Mouse (Mus musculus) intestine, embryonic 14.5 days (tissue): Measurements from ENCODE around the gene Tmem259. TPM values are rescaled to one million over a fixed set of nuclear protein-coding genes. Genes with fewer than 3 reads are reported as not detected.

Experiments
- ATAC-seq: fragments of 200-750 bp; cut with Nextera tagmentation; replicated peaks from 2 replicates; pipeline ENCODE4 v1.8.0; 2017; ENCODE audit warnings: low read depth, moderate number of reproducible peaks, moderate TSS enrichment, moderate library complexity; ENCODE audit not compliant: low FRiP score, low TSS enrichment
- DNase-seq: peaks from one replicate; pipeline ENCODE4 v3.0.0-alpha.2; 2018; ENCODE audit warnings: low spot score
- H3K27ac ChIP-seq: fragments of 300-500 bp; sonication (generic); 2 replicates; pipeline ENCODE4 v1.5.1; 2014; ENCODE audit warnings: low read depth, mild to moderate bottlenecking, control low read depth
- H3K27me3 ChIP-seq: fragments of 300-500 bp; sonication (generic); replicated peaks from 2 replicates; pipeline ENCODE4 v1.6.1; 2014; ENCODE audit warnings: low read length, control low read depth; ENCODE audit not compliant: control insufficient read depth, insufficient read depth
- H3K36me3 ChIP-seq: fragments of 300-500 bp; sonication (generic); 2 replicates; pipeline ENCODE4 v1.6.1; 2014; ENCODE audit warnings: low read length, control low read depth; ENCODE audit not compliant: control insufficient read depth, insufficient read depth
- H3K4me1 ChIP-seq: fragments of 300-500 bp; sonication (generic); replicated peaks from 2 replicates; pipeline ENCODE4 v1.6.1; 2014; ENCODE audit warnings: low read length, control low read depth, mixed read lengths; ENCODE audit not compliant: control insufficient read depth, insufficient read depth
- H3K4me2 ChIP-seq: fragments of 300-500 bp; sonication (generic); 2 replicates; pipeline ENCODE4 v1.6.1; 2014; ENCODE audit warnings: low read length
- H3K4me3 ChIP-seq: fragments of 300-500 bp; sonication (generic); 2 replicates; pipeline ENCODE4 v1.5.1; 2014; ENCODE audit warnings: low read depth, low read length, control low read depth, mixed read lengths
- H3K9ac ChIP-seq: fragments of 300-500 bp; sonication (generic); 2 replicates; pipeline ENCODE4 v1.6.1; 2014; ENCODE audit warnings: mild to moderate bottlenecking, low read length
- H3K9me3 ChIP-seq: fragments of 300-500 bp; sonication (generic); 2 replicates; pipeline ENCODE4 v1.6.1; 2016; ENCODE audit warnings: low read length, control low read depth; ENCODE audit not compliant: control insufficient read depth
- WGBS: fragments of 180-500 bp; shearing (Covaris S2); extraction: QIAGEN DNeasy Blood & Tissue Kit; methylation state at CpG from one replicate; pipeline ENCODE4 v1.1.7; 2014; 5-methylcytosine and 5-hydroxymethylcytosine counted together
- polyA plus RNA-seq: library from polyadenylated mRNA; unstranded; fragments of >200 nt; fragmentation: Nextera tagmentation; extraction: Ambion mirVana; gene quantifications from 2 replicates; pipeline ENCODE4 v1.2.1, GENCODE M21; 2014

Tmem259 gene
- polyA plus RNA-seq, 1 experiment from 2014 or later = 17.5 TPM

- Histone ChIP-seq H3K9ac (no peak overlapping the region), H3K4me2 (no peak overlapping the region), H3K27me3 (no peaks in the 10 kb centered on the region), H3K9me3 (no peaks in the 10 kb centered on the region), H3K36me3 (peaks cover 55% of the 10 kb centered on the region), H3K27ac (no peak overlapping the region), H3K4me3 (no peak overlapping the region), H3K4me1 (peaks cover 11% of the 10 kb centered on the region)
- DNase-seq (no peak), ATAC-seq (no peak)
- 94% methylated on average over 22 of the region's 22 CpGs for WGBS
Observed at GRCm38 (mm10) chr10:79979401-79980155, 4.6 kb downstream of the Tmem259 start.

- Histone ChIP-seq H3K4me1 (peaks cover 6% of the 10 kb centered on the region), H3K4me2 (no peak overlapping the region), H3K9me3 (no peaks in the 10 kb centered on the region), H3K27me3 (no peaks in the 10 kb centered on the region), H3K36me3 (peaks cover 55% of the 10 kb centered on the region), H3K4me3 (no peak overlapping the region), H3K9ac (no peak overlapping the region), H3K27ac (no peak overlapping the region)
- 95% methylated on average over 18 of the region's 21 CpGs for WGBS
- no peak for DNase-seq
- no peak for ATAC-seq
Observed at GRCm38 (mm10) chr10:79978061-79978460, 6.1 kb downstream of the Tmem259 start.

GRCm38 (mm10) chr10:79977324-79977723 lies 6.8 kb downstream of the Tmem259 start:
- Histone ChIP-seq H3K4me1 (no peaks in the 10 kb centered on the region), H3K4me2 (no peak overlapping the region), H3K9me3 (no peaks in the 10 kb centered on the region), H3K27ac (no peak overlapping the region), H3K27me3 (no peaks in the 10 kb centered on the region), H3K4me3 (no peak overlapping the region), H3K9ac (no peak overlapping the region), H3K36me3 (peaks cover 55% of the 10 kb centered on the region)
- 83% methylated on average over 28 of the region's 28 CpGs for WGBS
- DNase-seq = no peak
- ATAC-seq = no peak

GRCm38 (mm10) chr10:79976722-79977107 lies 7.4 kb downstream of the Tmem259 start:
- no peaks in the 10 kb centered on the region for H3K4me1 ChIP-seq
- no peak overlapping the region for H3K27ac ChIP-seq
- H3K9me3 ChIP-seq = no peaks in the 10 kb centered on the region
- peaks cover 4% of the 10 kb centered on the region for H3K27me3 ChIP-seq
- H3K4me3 ChIP-seq = no peak overlapping the region
- H3K36me3 ChIP-seq = peaks cover 55% of the 10 kb centered on the region
- 75% methylated on average over 35 of the region's 36 CpGs for WGBS
- ATAC-seq (no peak), DNase-seq (no peak)
- H3K9ac ChIP-seq = no peak overlapping the region
- H3K4me2 ChIP-seq = no peak overlapping the region

GRCm38 (mm10) chr10:79976071-79976721 lies 7.9 kb downstream of the Tmem259 start:
- Histone ChIP-seq H3K9ac (no peak overlapping the region), H3K27me3 (peaks cover 10% of the 10 kb centered on the region), H3K27ac (no peak overlapping the region), H3K9me3 (no peaks in the 10 kb centered on the region), H3K36me3 (peaks cover 51% of the 10 kb centered on the region), H3K4me3 (no peak overlapping the region), H3K4me2 (no peak overlapping the region), H3K4me1 (no peaks in the 10 kb centered on the region; the same call in 1 of the 2 replicates)
- WGBS = 81% methylated on average over 27 of the region's 28 CpGs
- ATAC-seq = no peak
- DNase-seq = no peak

DNA sequence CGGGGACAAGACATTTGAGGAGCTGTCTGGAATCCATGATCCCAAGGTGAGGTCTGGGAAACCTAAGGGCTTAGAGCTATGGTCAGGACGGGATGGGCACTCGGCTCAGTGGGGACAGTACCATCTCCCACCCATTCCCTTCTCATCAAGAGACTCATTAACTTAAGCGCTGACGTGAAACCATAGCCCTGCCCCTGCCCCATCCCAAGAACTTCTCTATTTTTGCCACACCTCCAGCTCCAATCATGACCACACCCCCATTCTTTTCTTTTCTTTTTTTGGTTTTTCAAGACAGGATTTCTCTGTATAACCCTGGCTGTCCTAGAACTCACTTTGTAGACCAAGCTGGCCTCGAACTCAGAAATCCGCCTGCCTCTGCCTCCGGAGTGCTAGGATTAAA lies 9.5 kb downstream of the Tmem259 start:
- Histone ChIP-seq H3K27ac (no peak overlapping the region), H3K27me3 (peaks cover 19% of the 10 kb centered on the region), H3K9me3 (no peaks in the 10 kb centered on the region), H3K36me3 (peaks cover 48% of the 10 kb centered on the region), H3K4me3 (no peak overlapping the region), H3K4me2 (no peak overlapping the region), H3K9ac (no peak overlapping the region), H3K4me1 (no peaks in the 10 kb centered on the region; the same call in none of the 2 replicates)
- 88% methylated on average over 8 of the region's 8 CpGs for WGBS
- ATAC-seq (no peak), DNase-seq (no peak)

DNA sequence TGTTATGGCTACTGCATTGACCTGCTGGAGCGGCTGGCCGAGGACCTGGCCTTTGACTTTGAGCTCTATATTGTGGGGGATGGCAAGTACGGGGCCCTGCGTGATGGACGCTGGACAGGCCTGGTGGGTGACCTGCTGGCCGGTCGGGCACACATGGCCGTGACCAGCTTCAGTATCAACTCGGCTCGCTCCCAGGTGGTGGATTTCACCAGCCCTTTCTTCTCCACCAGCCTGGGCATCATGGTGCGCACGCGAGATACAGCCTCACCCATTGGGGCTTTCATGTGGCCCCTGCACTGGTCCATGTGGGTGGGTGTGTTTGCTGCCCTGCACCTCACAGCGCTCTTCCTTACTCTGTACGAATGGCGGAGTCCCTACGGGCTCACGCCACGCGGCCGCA lies 10.0 kb downstream of the Tmem259 start:
- DNase-seq = no peak
- H3K9ac ChIP-seq = no peak overlapping the region
- H3K4me3 ChIP-seq = no peak overlapping the region
- peaks cover 43% of the 10 kb centered on the region for H3K36me3 ChIP-seq
- H3K27ac ChIP-seq = no peak overlapping the region
- H3K4me1 ChIP-seq = no peaks in the 10 kb centered on the region; the same call in none of the 2 replicates
- no peak overlapping the region for H3K4me2 ChIP-seq
- ATAC-seq = no peak
- no peaks in the 10 kb centered on the region for H3K9me3 ChIP-seq
- peaks cover 22% of the 10 kb centered on the region for H3K27me3 ChIP-seq
- 90% methylated on average over 21 of the region's 21 CpGs for WGBS

DNA sequence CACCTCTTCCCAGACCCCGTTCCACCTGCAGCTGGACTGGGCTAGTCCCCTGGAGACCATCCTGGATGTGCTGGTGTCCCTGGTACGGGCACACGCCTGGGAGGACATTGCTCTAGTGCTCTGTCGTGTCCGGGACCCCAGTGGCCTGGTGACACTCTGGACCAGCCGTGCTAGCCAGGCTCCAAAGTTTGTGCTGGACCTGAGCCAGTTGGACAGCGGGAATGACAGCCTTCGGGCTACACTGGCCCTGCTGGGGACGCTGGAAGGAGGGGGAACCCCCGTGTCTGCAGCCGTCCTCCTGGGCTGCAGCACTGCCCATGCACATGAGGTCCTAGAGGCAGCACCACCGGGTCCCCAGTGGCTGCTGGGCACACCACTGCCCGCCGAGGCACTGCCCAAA lies 11.3 kb downstream of the Tmem259 start:
- H3K9ac ChIP-seq = no peak overlapping the region
- ATAC-seq = no peak
- 62% methylated on average over 14 of the region's 14 CpGs for WGBS

More for the DNA sequence above, 11.3 kb downstream of the Tmem259 start:
- H3K4me2 ChIP-seq = no peak overlapping the region
- no peak for DNase-seq
- H3K4me3 ChIP-seq = no peak overlapping the region
- H3K27ac ChIP-seq = no peak overlapping the region
- H3K27me3 ChIP-seq = peaks cover 22% of the 10 kb centered on the region
- H3K4me1 ChIP-seq = no peaks in the 10 kb centered on the region; the same call in none of the 2 replicates
- no peaks in the 10 kb centered on the region for H3K9me3 ChIP-seq
- peaks cover 33% of the 10 kb centered on the region for H3K36me3 ChIP-seq
